Mouse (Mus musculus) forebrain, embryonic 14.5 days (tissue): ENCODE measurements at regions not wholly inside any gene's neighbourhood (a gene's known extent, or its start where the extent isn't known, plus 50 kb on each side); places are given as distances from the start of the nearest gene placed in this dataset.
A peak's percentile ranks its signal among the peaks of the same experiment; 100 is the strongest.
"Not testable (repeated sequence)": the region's sequence is repeated elsewhere in the genome, so short reads cannot be mapped to it uniquely, and the experiment has no call there.

Experiments used
- ATAC-seq: fragments of 200-750 bp; cut with Nextera tagmentation; 2 replicates; pipeline ENCODE4 v1.8.0; 2017; ENCODE audit warnings: mild to moderate bottlenecking, moderate library complexity
- DNase-seq: peaks from one replicate; pipeline ENCODE4 v3.0.0-alpha.2; 2015; ENCODE audit warnings: low spot score
- H3K27ac ChIP-seq: fragments of 300-500 bp; sonication (generic); 2 replicates; pipeline ENCODE4 v1.5.1; 2014; ENCODE audit warnings: low read depth, mild to moderate bottlenecking, control low read depth, low read length, moderate library complexity
- H3K27me3 ChIP-seq: fragments of 300-500 bp; sonication (generic); replicated peaks from 2 replicates; pipeline ENCODE4 v1.6.1; 2014; ENCODE audit warnings: low read length, control low read depth, mixed read lengths; ENCODE audit not compliant: control insufficient read depth, insufficient read depth
- H3K36me3 ChIP-seq: fragments of 300-500 bp; sonication (generic); 2 replicates; pipeline ENCODE4 v1.6.1; 2014; ENCODE audit warnings: low read length, control low read depth; ENCODE audit not compliant: control insufficient read depth, insufficient read depth
- H3K4me1 ChIP-seq: fragments of 300-500 bp; sonication (generic); 2 replicates; pipeline ENCODE4 v1.6.1; 2014; ENCODE audit warnings: antibody characterized with exemption, low read length, control low read depth; ENCODE audit not compliant: control insufficient read depth, insufficient read depth
- H3K4me2 ChIP-seq: fragments of 300-500 bp; sonication (generic); 2 replicates; pipeline ENCODE4 v1.6.1; 2014; ENCODE audit warnings: mild to moderate bottlenecking, control low read depth, low read length
- H3K4me3 ChIP-seq: fragments of 300-500 bp; sonication (generic); 2 replicates; pipeline ENCODE4 v1.5.1; 2014; ENCODE audit warnings: low read depth, low read length, control low read depth
- H3K9ac ChIP-seq: fragments of 300-500 bp; sonication (generic); 2 replicates; pipeline ENCODE4 v1.6.1; 2014; ENCODE audit warnings: mild to moderate bottlenecking, low read length, control low read depth, moderate library complexity
- H3K9me3 ChIP-seq: fragments of 300-500 bp; sonication (generic); replicated peaks from 2 replicates; pipeline ENCODE4 v1.6.1; 2016; ENCODE audit warnings: low read length, control low read depth, mixed read lengths; ENCODE audit not compliant: control insufficient read depth
- WGBS: fragments of 180-500 bp; shearing (Covaris S2); extraction: QIAGEN DNeasy Blood & Tissue Kit; methylation state at CpG from one replicate; pipeline ENCODE4 v1.1.7; 2014; 5-methylcytosine and 5-hydroxymethylcytosine counted together

- DNase-seq, H3K27me3 ChIP-seq, H3K9ac ChIP-seq, H3K4me3 ChIP-seq, H3K4me1 ChIP-seq, H3K4me2 ChIP-seq, H3K9me3 ChIP-seq, ATAC-seq, H3K27ac ChIP-seq, H3K36me3 ChIP-seq: not testable (repeated sequence)
- WGBS = 84% methylated on average over 5 of the region's 5 CpGs
These were observed 231.2 kb upstream of the Ercc4 start for GRCm38 (mm10) chr16:12878326-12878725.

- no peak for ATAC-seq
- H3K4me1 ChIP-seq = peaks cover 5% of the 10 kb centered on the region
- no peaks in the 10 kb centered on the region for H3K27me3 ChIP-seq
- no peak overlapping the region for H3K4me3 ChIP-seq
- H3K27ac ChIP-seq = no peak overlapping the region
- H3K9ac ChIP-seq = no peak overlapping the region
- H3K4me2 ChIP-seq = no peak overlapping the region
- WGBS = 77% methylated on average over 8 of the region's 8 CpGs
- no peak for DNase-seq
- H3K36me3 ChIP-seq = no peaks in the 10 kb centered on the region
- no peaks in the 10 kb centered on the region for H3K9me3 ChIP-seq
These were observed 229.5 kb upstream of the Ercc4 start for GRCm38 (mm10) chr16:12880011-12880410.

- no peaks in the 10 kb centered on the region for H3K27me3 ChIP-seq
- no peak for ATAC-seq
- H3K9ac ChIP-seq = no peak overlapping the region
- no peak for DNase-seq
- WGBS = 91% methylated on average over 7 of the region's 7 CpGs
- peaks cover 7% of the 10 kb centered on the region for H3K4me1 ChIP-seq
- H3K36me3 ChIP-seq = no peaks in the 10 kb centered on the region
- no peaks in the 10 kb centered on the region for H3K9me3 ChIP-seq
- no peak overlapping the region for H3K4me3 ChIP-seq
- H3K27ac ChIP-seq = no peak overlapping the region
- H3K4me2 ChIP-seq = no peak overlapping the region
These were observed 229.0 kb upstream of the Ercc4 start for GRCm38 (mm10) chr16:12880481-12880880.

- H3K9ac ChIP-seq = no peak overlapping the region
- WGBS = 68% methylated on average over 1 of the region's 1 CpGs
- H3K4me3 ChIP-seq = no peak overlapping the region
- H3K36me3 ChIP-seq = no peaks in the 10 kb centered on the region
- no peak overlapping the region for H3K27ac ChIP-seq
- H3K4me2 ChIP-seq = no peak overlapping the region
- no peaks in the 10 kb centered on the region for H3K27me3 ChIP-seq
- no peak for ATAC-seq
- H3K9me3 ChIP-seq = no peaks in the 10 kb centered on the region
- no peak for DNase-seq
- H3K4me1 ChIP-seq = peaks cover 12% of the 10 kb centered on the region
These were observed 226.8 kb upstream of the Ercc4 start for GRCm38 (mm10) chr16:12882690-12883089.

GRCm38 (mm10) chr16:12884556-12884955, 224.9 kb upstream of the Ercc4 start:
- Histone ChIP-seq H3K27ac (no peak overlapping the region; the same call in 1 of the 2 replicates), H3K4me1 (peaks cover 12% of the 10 kb centered on the region), H3K4me2 (no peak overlapping the region), H3K4me3 (no peak overlapping the region), H3K9ac (no peak overlapping the region), H3K9me3 (no peaks in the 10 kb centered on the region), H3K36me3 (no peaks in the 10 kb centered on the region), H3K27me3 (no peaks in the 10 kb centered on the region)
- 0% methylated on average over 3 of the region's 3 CpGs for whole genome bisulfite sequencing
- DNase-seq = peak; percentile 38
- ATAC-seq = no peak

GRCm38 (mm10) chr16:12886127-12886526, 223.4 kb upstream of the Ercc4 start:
- H3K27ac ChIP-seq = no peak overlapping the region
- peak; percentile 65 for DNase-seq
- no peaks in the 10 kb centered on the region for H3K36me3 ChIP-seq
- no peaks in the 10 kb centered on the region for H3K9me3 ChIP-seq
- WGBS = 71% methylated on average over 1 of the region's 1 CpGs
- H3K4me3 ChIP-seq = no peak overlapping the region
- no peaks in the 10 kb centered on the region for H3K27me3 ChIP-seq
- peak; percentile 46; the same call in 1 of the 2 replicates for ATAC-seq
- no peak overlapping the region for H3K9ac ChIP-seq
- H3K4me2 ChIP-seq = no peak overlapping the region
- peaks cover 12% of the 10 kb centered on the region for H3K4me1 ChIP-seq

- peaks cover 12% of the 10 kb centered on the region for H3K4me1 ChIP-seq
- no peak for DNase-seq
- H3K27me3 ChIP-seq = no peaks in the 10 kb centered on the region
- H3K27ac ChIP-seq = no peak overlapping the region
- no peaks in the 10 kb centered on the region for H3K9me3 ChIP-seq
- H3K4me3 ChIP-seq = no peak overlapping the region
- H3K9ac ChIP-seq = no peak overlapping the region
- no peaks in the 10 kb centered on the region for H3K36me3 ChIP-seq
- no peak overlapping the region for H3K4me2 ChIP-seq
- WGBS = 46% methylated on average over 2 of the region's 2 CpGs
- ATAC-seq = no peak
These were observed 222.1 kb upstream of the Ercc4 start for GRCm38 (mm10) chr16:12887381-12887780.

GRCm38 (mm10) chr16:12890094-12890493, 219.4 kb upstream of the Ercc4 start:
- H3K9me3 ChIP-seq = no peaks in the 10 kb centered on the region
- ATAC-seq (no peak), DNase-seq (no peak)
- no peak overlapping the region for H3K9ac ChIP-seq
- H3K4me1 ChIP-seq = peaks cover 6% of the 10 kb centered on the region
- no peaks in the 10 kb centered on the region for H3K36me3 ChIP-seq
- no peak overlapping the region for H3K27ac ChIP-seq
- no peak overlapping the region for H3K4me2 ChIP-seq
- no peaks in the 10 kb centered on the region for H3K27me3 ChIP-seq
- H3K4me3 ChIP-seq = no peak overlapping the region
- WGBS = 75% methylated on average over 1 of the region's 1 CpGs

GRCm38 (mm10) chr16:12890545-12890944, 218.9 kb upstream of the Ercc4 start:
- Histone ChIP-seq H3K4me1 (peaks cover 4% of the 10 kb centered on the region), H3K4me2 (no peak overlapping the region), H3K27ac (no peak overlapping the region), H3K9me3 (no peaks in the 10 kb centered on the region), H3K36me3 (no peaks in the 10 kb centered on the region), H3K27me3 (no peaks in the 10 kb centered on the region), H3K4me3 (no peak overlapping the region), H3K9ac (no peak overlapping the region)
- DNase-seq (no peak), ATAC-seq (no peak)
- 84% methylated on average over 3 of the region's 3 CpGs for WGBS
